Mouse (Mus musculus) myocyte (in vitro differentiated cells): ENCODE results near the gene Zkscan17.

ENCODE experiments used
- CEBPB ChIP-seq: IDR thresholded peaks from 2 replicates; pipeline ENCODE4 v1.6.1; 2011; ENCODE audit warnings: mild to moderate bottlenecking, moderate library complexity; ENCODE audit not compliant: poor library complexity, insufficient read depth, severe bottlenecking
- E2F4 ChIP-seq: IDR thresholded peaks from one replicate; pipeline ENCODE4 v1.6.1; 2011; ENCODE audit warnings: mild to moderate bottlenecking, control low read depth, moderate library complexity; ENCODE audit not compliant: insufficient read depth
- MAX ChIP-seq: IDR thresholded peaks from one replicate; pipeline ENCODE4 v1.6.1; 2011; ENCODE audit warnings: low read depth, mild to moderate bottlenecking, control low read depth
- MYOD1 ChIP-seq, 3 experiments: IDR thresholded peaks; one replicate each; pipeline ENCODE4 v1.6.1; 2011; ENCODE audit warnings: control low read depth in 2 of 3, low read depth in 2 of 3, mild to moderate bottlenecking in 2 of 3, moderate library complexity in 1 of 3; ENCODE audit not compliant: insufficient read length in 2 of 3, control insufficient read depth in 1 of 3
- MYOG ChIP-seq, 3 experiments: IDR thresholded peaks; one replicate each; pipeline ENCODE4 v1.6.1; 2011; ENCODE audit warnings: control low read depth in 2 of 3, low read depth in 2 of 3, mild to moderate bottlenecking in 2 of 3; ENCODE audit not compliant: insufficient read length in 2 of 3, control insufficient read depth in 1 of 3, insufficient read depth in 1 of 3
- POLR2A ChIP-seq: IDR thresholded peaks from one replicate; pipeline ENCODE4 v1.6.1; 2011; ENCODE audit warnings: low read depth, mild to moderate bottlenecking, control low read depth, moderate library complexity; ENCODE audit not compliant: insufficient read length
- POLR2AphosphoS2 ChIP-seq: IDR thresholded peaks from one replicate; pipeline ENCODE4 v1.6.1; 2011; ENCODE audit warnings: low read depth, control low read depth; ENCODE audit not compliant: insufficient read length
- REST ChIP-seq: IDR thresholded peaks from one replicate; pipeline ENCODE4 v1.6.1; 2011; ENCODE audit warnings: mild to moderate bottlenecking, control low read depth, moderate library complexity; ENCODE audit not compliant: insufficient read depth, insufficient read length
- SRF ChIP-seq: IDR thresholded peaks from one replicate; pipeline ENCODE4 v1.6.1; 2011; ENCODE audit warnings: low read depth; ENCODE audit not compliant: control insufficient read depth, insufficient read length
- TCF12 ChIP-seq: IDR thresholded peaks from one replicate; pipeline ENCODE4 v1.6.1; 2011; ENCODE audit warnings: mild to moderate bottlenecking, control low read depth; ENCODE audit not compliant: poor library complexity, insufficient read depth, severe bottlenecking
- TCF3 ChIP-seq: IDR thresholded peaks from one replicate; pipeline ENCODE4 v1.6.1; 2011; ENCODE audit warnings: low read depth, control low read depth; ENCODE audit not compliant: insufficient read length
- USF1 ChIP-seq: IDR thresholded peaks from one replicate; pipeline ENCODE4 v1.6.1; 2011; ENCODE audit warnings: low read depth, mild to moderate bottlenecking, control low read depth, moderate library complexity

DNA sequence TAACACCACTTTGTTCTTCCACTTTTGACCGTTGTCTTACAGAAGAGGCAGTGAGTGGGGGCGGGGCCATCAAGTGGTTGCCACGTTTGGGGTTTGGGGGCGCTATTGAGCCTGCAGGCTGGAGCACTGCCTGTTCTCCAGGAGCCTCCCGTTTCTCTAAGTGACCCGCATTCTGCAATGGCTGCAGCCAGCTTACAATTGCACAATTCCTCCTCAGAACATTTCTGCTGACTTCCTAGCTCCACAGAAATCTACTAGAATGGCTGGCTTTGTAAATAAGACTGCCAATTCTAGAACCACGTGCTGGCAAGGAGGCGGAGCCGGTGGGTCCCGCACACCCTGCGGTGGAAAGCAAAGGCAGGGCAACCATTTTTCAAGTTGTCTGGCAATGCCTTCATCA is 11.8 kb upstream of the Zkscan17 start:
- TF ChIP-seq POLR2A (no peak), CEBPB (no peak), MAX (no peak), MYOG (IDR thresholded peaks at IDR 0.05; ENCODE audit: control insufficient read depth in 1 of 3, insufficient read depth in 1 of 3, insufficient read length in 2 of 3, low read depth in 2 of 3) (no peak), USF1 (no peak), TCF12 (no peak), TCF3 (no peak), POLR2AphosphoS2 (no peak), E2F4 (no peak), REST (no peak), MYOD1 (IDR thresholded peaks at IDR 0.05; ENCODE audit: control insufficient read depth in 1 of 3, insufficient read length in 2 of 3, low read depth in 2 of 3) (no peak), SRF (no peak)
